Mouse (Mus musculus): ENCODE data around the gene Nrn1l. TPM values are rescaled to one million over a fixed set of nuclear protein-coding genes. Genes with fewer than 3 reads are reported as not detected.

Gene Nrn1l
- total and polyA plus RNA-seq, 2 experiments = 1.5 TPM; not detected in 1

DNA sequence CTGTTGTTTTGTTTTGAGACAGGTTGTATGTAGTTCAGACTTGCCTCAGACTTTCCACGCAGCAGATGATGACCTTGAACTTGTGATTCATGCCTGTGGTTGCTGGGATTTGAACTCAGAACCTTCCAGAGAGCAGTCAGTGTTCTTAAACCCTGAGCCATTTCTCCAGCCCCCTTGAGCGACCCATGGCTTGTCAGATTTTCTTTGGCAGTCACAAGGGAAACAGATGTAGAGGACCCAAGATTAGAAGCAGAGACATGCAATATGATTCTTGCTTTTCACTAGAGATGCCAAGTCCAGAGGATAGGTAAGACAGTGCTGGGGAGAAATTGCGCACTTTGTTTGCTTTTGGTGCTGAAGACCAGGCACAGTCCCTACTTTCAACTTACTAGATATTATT is 40.2 kb upstream of the Nrn1l start, which contains the start of gene Cenpt:
Gene Cenpt, minus strand, starts transcription at position 101 of the 400 bp plus-strand sequence.
- H3K79me2 ChIP-seq (ENCODE audit: control insufficient read depth, insufficient read depth, low read length) = peaks cover 12% of the 10 kb centered on the region
- no peak within 1 kb of the TSS for H3K27ac ChIP-seq (replicated peaks; ENCODE audit: insufficient read depth, low read depth, low read length)
- no peak within 1 kb of the TSS for H3K9ac ChIP-seq (ENCODE audit: low read depth, low read length)
- H3K27me3 ChIP-seq (ENCODE audit: control insufficient read depth, insufficient read depth, low read length) = no peaks in the 10 kb centered on the region
- TF ChIP-seq CTCF (IDR thresholded peaks at IDR 0.05; ENCODE audit: low read depth, low read length) = no peak
- no peaks in the 10 kb centered on the region for H3K36me3 ChIP-seq (ENCODE audit: control insufficient read depth, insufficient read depth, low read length)
- DNase-seq (ENCODE audit: extremely low read depth, low read depth, low spot score) = no peak
- 85% methylated on average over 3 of the region's 3 CpGs for WGBS
- H3K4me3 ChIP-seq (ENCODE audit: insufficient read depth, low read depth, low read length) = no peak within 1 kb of the TSS
- H3K4me1 ChIP-seq (ENCODE audit: control insufficient read depth, insufficient read depth, low read length) = peaks cover 14% of the 10 kb centered on the region

- no peak for DNase-seq (ENCODE audit: extremely low read depth, low read depth, low spot score)
- Histone ChIP-seq H3K4me3 (ENCODE audit: insufficient read depth, low read depth, low read length) (no peak overlapping the region), H3K27ac (replicated peaks; ENCODE audit: insufficient read depth, low read depth, low read length) (no peak overlapping the region), H3K9ac (ENCODE audit: low read depth, low read length) (no peak overlapping the region), H3K27me3 (ENCODE audit: control insufficient read depth, insufficient read depth, low read length) (no peaks in the 10 kb centered on the region), H3K36me3 (ENCODE audit: control insufficient read depth, insufficient read depth, low read length) (no peaks in the 10 kb centered on the region), H3K4me1 (ENCODE audit: control insufficient read depth, insufficient read depth, low read length) (peaks cover 14% of the 10 kb centered on the region), H3K79me2 (ENCODE audit: control insufficient read depth, insufficient read depth, low read length) (peaks cover 12% of the 10 kb centered on the region)
- TF ChIP-seq CTCF (IDR thresholded peaks at IDR 0.05; ENCODE audit: low read depth, low read length) (no peak), POLR2A (IDR thresholded peaks at IDR 0.05; ENCODE audit: extremely low read depth, insufficient read depth, low read length) (no peak)
- WGBS = 32% methylated on average over 8 of the region's 8 CpGs
Observed at GRCm38 (mm10) chr8:105854303-105854702, 39.1 kb upstream of the Nrn1l start.

GRCm38 (mm10) chr8:105854715-105855216 is 38.6 kb upstream of the Nrn1l start, which contains the start of gene Thap11:
Gene Thap11 (plus strand): TSS chr8:105855132.
- TF ChIP-seq POLR2A (IDR thresholded peaks at IDR 0.05; ENCODE audit: extremely low read depth, insufficient read depth, low read length) (peak; percentile 57; the same call in 1 of the 2 replicates), CTCF (IDR thresholded peaks at IDR 0.05; ENCODE audit: low read depth, low read length) (peak; percentile 91)
- H3K4me1 ChIP-seq (ENCODE audit: control insufficient read depth, insufficient read depth, low read length) = peaks cover 14% of the 10 kb centered on the region
- H3K27ac ChIP-seq (replicated peaks; ENCODE audit: insufficient read depth, low read depth, low read length) = peak within 1 kb of the TSS; percentile 84
- peak within 1 kb of the TSS; percentile 79 for H3K4me3 ChIP-seq (ENCODE audit: insufficient read depth, low read depth, low read length)
- DNase-seq (ENCODE audit: extremely low read depth, low read depth, low spot score) = peak; percentile 80
- H3K27me3 ChIP-seq (ENCODE audit: control insufficient read depth, insufficient read depth, low read length) = no peaks in the 10 kb centered on the region
- under 1% methylated on average over 43 of the region's 43 CpGs for whole genome bisulfite sequencing
- H3K79me2 ChIP-seq (ENCODE audit: control insufficient read depth, insufficient read depth, low read length) = peaks cover 12% of the 10 kb centered on the region
- no peaks in the 10 kb centered on the region for H3K36me3 ChIP-seq (ENCODE audit: control insufficient read depth, insufficient read depth, low read length)
- peak within 1 kb of the TSS; percentile 81 for H3K9ac ChIP-seq (ENCODE audit: low read depth, low read length)

- Histone ChIP-seq H3K36me3 (ENCODE audit: control insufficient read depth, insufficient read depth, low read length) (no peaks in the 10 kb centered on the region), H3K27me3 (ENCODE audit: control insufficient read depth, insufficient read depth, low read length) (no peaks in the 10 kb centered on the region), H3K79me2 (ENCODE audit: control insufficient read depth, insufficient read depth, low read length) (peaks cover 12% of the 10 kb centered on the region), H3K4me3 (ENCODE audit: insufficient read depth, low read depth, low read length) (peak overlapping the region; percentile 79), H3K9ac (ENCODE audit: low read depth, low read length) (peak overlapping the region; percentile 81), H3K27ac (replicated peaks; ENCODE audit: insufficient read depth, low read depth, low read length) (peak overlapping the region; percentile 84), H3K4me1 (ENCODE audit: control insufficient read depth, insufficient read depth, low read length) (peaks cover 15% of the 10 kb centered on the region)
- 0 out of 2 replicates have a peak, but pooled peaks have one; percentile 2 for TF ChIP-seq POLR2A (IDR thresholded peaks at IDR 0.05; ENCODE audit: extremely low read depth, insufficient read depth, low read length)
- no peak for TF ChIP-seq CTCF (IDR thresholded peaks at IDR 0.05; ENCODE audit: low read depth, low read length)
- under 1% methylated on average over 71 of the region's 71 CpGs for WGBS
- DNase-seq (ENCODE audit: extremely low read depth, low read depth, low spot score) = peak; percentile 48
Observed at GRCm38 (mm10) chr8:105855248-105856167, 37.9 kb upstream of the Nrn1l start.

DNA sequence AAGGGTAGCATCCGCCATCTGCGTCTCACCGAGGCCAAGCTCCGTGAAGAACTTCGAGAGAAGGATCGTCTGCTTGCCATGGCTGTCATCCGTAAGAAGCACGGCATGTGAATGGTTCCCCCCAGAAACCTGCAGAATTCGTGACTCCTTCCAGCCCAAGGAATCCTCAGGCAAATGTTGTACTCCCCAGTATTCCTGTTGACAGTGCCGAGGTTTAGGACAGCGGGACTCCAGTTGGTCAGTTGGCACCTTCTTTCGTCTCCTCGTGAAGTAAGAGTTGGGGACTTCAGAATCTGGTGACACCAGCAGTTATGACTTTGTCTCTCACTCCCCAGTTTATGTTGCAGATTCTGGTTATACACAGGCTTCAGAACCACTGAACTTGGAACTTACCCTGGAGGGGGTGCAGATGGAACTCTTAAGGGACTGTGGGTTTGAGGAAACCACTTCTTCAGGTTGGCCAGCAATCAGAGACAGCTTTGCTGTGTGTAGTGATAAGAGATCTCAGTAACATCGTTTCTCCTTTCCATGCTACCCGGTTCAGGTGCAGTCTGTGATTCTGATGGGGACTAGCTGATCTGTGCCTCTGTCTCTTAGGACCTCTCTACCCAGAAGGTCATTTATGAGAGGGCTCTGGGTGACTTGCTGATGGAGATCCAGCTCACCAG is 37.1 kb upstream of the Nrn1l start:
- peak overlapping the region; percentile 81 for H3K9ac ChIP-seq (ENCODE audit: low read depth, low read length)
- DNase-seq (ENCODE audit: extremely low read depth, low read depth, low spot score) = peak; percentile 19
- TF ChIP-seq CTCF (IDR thresholded peaks at IDR 0.05; ENCODE audit: low read depth, low read length) (no peak), POLR2A (IDR thresholded peaks at IDR 0.05; ENCODE audit: extremely low read depth, insufficient read depth, low read length) (no peak)
- 11% methylated on average over 15 of the region's 15 CpGs for WGBS
- H3K27me3 ChIP-seq (ENCODE audit: control insufficient read depth, insufficient read depth, low read length) = no peaks in the 10 kb centered on the region
- H3K4me1 ChIP-seq (ENCODE audit: control insufficient read depth, insufficient read depth, low read length) = peaks cover 17% of the 10 kb centered on the region
- peak overlapping the region; percentile 84 for H3K27ac ChIP-seq (replicated peaks; ENCODE audit: insufficient read depth, low read depth, low read length)
- H3K4me3 ChIP-seq (ENCODE audit: insufficient read depth, low read depth, low read length) = peak overlapping the region; percentile 79
- H3K79me2 ChIP-seq (ENCODE audit: control insufficient read depth, insufficient read depth, low read length) = peaks cover 17% of the 10 kb centered on the region
- no peaks in the 10 kb centered on the region for H3K36me3 ChIP-seq (ENCODE audit: control insufficient read depth, insufficient read depth, low read length)
